Mouse (Mus musculus) cerebellum, postnatal 4 days (tissue): Measurements from ENCODE around the gene Pafah1b2.

ENCODE experiments used
- DNase-seq, 2 experiments: peaks; one replicate each; pipeline ENCODE4 v3.0.0; 2022; ENCODE audit warnings: low spot score in 2 of 2, mixed read lengths in 1 of 2

The Pafah1b2 gene

DNA sequence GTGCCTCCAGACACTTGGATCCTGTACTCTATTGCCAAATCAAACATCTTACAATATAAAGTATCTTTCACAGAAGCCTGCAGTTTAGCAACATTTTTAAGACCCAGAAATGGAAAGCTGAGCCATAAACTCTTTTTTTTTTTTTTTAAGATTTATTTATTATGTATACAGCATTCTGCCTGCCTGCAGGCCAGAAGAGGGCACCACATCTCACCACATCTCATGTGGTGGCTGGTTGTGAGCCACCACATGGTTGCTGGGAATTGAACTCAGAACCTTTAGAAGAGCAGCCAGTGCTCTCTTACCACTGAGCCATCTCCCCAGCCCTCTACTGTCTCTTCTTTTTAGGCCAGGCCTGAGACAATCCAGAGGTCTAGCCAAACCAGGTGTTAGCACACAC, 31.2 kb downstream of the Pafah1b2 start:
- no peak for DNase-seq

DNA sequence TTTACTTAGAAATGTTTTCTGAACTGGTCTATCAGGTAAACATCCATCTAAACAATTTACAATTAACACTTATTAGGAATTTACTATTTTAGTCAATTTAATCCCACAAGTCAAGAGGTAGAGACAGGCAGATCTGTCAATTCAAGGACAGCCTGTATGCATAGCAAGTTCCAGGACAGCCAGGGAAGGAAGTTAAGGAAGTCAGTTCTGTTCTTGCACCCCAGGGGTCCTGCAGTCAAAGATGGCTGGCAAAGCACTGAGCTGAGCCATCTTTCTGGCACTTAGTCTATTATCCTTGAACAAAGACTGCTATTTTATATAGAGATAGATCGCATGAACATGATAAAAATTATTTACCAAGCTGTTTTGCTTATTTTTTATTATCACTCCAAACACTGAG, 31.9 kb downstream of the Pafah1b2 start:
- no peak for DNase-seq

DNA sequence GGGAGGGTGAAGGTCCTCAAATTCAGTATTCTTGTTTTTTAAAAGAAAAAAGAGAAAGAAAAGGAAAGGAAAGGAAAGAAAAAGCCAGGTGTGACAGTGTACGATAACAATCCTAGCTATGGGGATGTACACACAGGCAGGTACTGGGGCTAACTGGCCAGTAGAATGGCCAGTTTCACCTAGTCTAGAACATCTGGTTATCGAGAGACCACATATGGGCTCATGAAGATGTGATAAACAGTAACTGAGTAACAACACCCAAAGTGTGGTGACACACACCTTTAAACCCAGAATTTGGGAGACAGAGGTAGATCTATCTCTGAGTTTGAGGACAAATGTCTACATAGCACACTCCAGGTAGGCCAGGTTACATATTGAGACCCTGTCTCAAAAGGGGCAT, 32.7 kb downstream of the Pafah1b2 start:
- DNase-seq = no peak

DNA sequence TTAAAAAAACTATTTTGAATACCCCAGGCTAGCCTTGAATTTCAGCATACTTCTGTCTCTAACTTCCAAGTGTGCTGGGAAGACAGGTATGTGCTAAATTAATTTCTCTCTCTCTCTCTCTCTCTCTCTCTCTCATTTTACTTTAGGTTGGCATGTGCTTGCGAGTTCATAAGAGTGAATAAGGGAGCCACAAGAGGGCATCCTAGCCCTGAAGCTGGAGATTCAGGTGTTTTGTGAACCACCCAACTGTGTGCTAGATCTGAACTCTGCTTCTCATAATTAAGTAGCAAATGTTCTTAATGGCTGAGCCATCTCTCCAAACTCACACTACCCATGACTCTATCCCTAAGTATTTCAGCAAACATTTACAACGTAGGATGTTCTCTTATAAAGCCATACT, 35.6 kb downstream of the Pafah1b2 start:
- DNase-seq = no peak

DNA sequence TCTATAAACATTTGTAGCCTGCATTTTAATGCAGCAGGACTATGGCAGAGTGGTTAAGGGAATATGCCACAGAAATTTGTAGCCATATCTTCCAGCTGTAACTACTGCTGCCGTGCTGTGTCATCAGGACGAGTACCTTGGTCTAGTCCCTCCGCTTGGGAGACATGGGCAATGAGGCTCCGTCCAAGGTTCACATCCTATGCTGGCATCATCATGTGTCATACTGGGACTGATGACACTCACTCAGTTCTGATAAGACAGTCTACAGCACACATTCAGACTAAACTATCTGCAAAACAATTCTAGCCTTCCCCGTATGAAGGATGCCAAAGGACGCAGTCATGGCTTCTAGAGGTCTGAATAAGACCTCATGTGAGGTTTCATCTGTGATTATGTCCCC, 48.9 kb downstream of the Pafah1b2 start:
- DNase-seq = no peak

DNA sequence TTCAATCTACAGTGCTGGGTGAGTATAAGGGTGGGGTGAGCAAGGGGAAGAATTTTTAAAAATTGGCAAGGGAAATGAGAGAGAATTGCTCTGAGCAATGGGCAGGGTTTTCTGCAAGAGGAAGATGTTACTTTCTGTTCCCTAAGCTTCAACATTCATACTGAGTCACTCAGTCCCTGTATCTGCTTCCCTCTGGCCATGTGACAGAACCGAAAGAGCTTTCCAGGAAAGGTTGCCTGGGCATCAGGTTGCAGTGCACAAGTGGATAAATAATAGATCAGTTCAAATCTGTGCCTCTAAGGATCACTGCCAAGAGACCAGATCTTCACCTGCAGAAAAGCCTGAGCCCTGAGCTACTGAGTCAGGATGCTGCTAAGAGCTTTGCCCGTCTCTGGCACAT, 50.6 kb downstream of the Pafah1b2 start:
- DNase-seq = no peak

DNA sequence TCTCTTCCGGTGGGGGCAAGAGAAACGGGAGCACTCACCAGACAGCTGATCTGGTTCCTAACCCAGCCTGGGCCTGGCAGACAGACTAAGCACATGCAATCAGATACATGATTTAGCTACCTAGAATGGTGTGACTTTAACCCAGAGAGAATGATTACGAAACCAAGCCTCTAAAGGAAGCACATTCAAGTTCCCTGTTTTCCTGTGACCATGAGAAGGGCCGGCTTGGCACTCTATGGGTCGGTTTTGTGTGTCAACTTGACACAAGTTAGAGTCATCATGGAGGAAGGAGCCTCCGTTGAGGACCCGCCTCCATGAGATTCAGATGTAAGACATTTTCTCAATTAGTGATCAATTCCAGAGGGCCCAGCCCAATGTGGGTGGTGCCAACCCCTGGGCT, 52.8 kb downstream of the Pafah1b2 start:
- DNase-seq = no peak

DNA sequence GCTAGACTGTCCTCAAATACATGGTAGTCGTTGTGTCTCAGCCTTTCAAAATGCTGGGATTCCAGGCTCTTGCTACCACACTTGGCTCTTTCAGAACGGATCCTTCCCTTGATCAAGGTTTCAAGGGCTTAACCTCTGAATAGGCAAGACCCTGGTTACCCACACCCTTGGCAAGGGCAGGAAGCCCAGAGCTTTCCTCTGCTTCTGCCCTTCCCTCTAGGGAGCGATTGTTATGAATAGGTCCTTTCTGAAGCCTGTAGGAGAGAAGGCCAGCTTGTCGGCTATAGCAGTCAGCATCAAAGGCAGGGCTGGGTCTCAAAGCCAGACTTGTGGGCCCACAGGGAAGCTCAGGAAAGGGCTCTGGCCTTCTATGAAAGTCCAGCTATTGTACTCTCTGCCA, 53.6 kb downstream of the Pafah1b2 start:
- DNase-seq = no peak

DNA sequence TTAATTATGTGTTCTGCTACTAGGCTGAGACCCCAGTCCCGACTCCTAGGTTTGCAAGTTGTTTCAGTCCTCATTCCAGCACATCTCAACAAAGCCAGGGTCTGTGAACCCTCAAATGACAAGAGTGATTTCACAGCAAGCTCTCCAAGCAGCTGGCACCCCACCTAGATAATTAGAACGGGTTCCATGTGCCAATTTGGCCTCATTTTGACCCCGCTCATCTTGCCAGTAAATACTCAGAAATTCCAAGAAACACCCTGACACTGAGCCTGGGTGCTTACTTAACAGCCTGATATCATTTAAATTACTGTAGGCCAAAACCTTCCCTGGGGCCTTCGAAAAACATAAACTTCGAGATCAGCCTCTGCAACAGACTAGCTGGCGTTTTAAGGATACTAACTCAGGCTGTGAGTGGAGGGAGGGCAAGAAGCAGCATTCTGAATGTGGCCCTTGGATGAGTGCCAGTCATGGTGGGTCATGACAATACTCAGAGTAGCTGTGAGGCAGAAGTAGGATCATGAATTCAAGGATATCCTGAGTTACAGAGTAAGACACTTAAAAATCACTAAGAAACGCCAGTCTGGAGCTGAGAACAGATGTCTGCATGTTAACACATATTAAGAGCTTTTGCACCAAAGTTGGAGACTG, 54.3 kb downstream of the Pafah1b2 start:
- DNase-seq = no peak

DNA sequence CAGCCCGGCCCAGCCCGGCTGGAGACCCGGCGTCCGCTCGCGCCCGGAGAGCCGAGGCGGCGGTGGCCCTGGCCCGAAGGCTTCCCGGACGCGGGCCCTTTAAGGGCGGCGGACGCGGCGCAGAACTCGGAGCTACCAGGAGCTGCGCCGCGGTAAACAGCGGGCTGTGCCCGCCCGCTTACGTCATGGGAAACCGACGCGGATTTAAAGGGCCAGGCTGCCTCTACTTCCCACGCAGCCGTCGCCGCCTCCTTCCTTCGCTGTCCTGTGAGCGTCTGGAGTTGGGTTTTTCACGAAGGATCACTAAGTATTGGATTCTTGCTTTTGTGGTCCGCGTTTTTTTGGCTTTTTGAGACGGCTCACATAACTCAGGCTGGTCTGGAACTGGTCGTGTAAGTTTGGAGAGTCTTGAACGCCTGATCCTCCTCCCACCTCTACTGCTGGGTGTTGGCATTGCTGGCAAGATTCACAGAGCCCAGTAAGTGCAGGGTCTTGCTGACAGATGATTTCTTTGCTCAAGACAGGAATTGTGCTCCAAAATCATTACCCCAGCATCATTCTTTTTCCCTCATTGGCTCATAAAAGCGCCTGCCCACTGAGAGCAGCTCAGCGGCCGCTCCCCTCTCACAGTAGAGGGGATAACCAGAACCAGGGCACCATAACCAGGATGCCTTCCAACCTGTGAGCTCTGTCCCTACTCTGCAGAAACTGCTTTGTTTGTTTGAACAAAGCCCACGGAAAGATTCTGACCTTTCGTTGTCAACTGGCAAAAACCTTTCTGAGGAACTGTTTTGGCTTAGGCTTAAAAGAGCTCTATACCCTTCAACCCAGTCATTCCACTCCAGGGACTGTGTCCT, 57.2 kb downstream of the Pafah1b2 start, which contains the start of gene Sidt2:
Gene Sidt2 (minus strand): TSS at position 152 of the 857 bp plus-strand sequence.
- peak; percentile 56 to 80 for DNase-seq

DNA sequence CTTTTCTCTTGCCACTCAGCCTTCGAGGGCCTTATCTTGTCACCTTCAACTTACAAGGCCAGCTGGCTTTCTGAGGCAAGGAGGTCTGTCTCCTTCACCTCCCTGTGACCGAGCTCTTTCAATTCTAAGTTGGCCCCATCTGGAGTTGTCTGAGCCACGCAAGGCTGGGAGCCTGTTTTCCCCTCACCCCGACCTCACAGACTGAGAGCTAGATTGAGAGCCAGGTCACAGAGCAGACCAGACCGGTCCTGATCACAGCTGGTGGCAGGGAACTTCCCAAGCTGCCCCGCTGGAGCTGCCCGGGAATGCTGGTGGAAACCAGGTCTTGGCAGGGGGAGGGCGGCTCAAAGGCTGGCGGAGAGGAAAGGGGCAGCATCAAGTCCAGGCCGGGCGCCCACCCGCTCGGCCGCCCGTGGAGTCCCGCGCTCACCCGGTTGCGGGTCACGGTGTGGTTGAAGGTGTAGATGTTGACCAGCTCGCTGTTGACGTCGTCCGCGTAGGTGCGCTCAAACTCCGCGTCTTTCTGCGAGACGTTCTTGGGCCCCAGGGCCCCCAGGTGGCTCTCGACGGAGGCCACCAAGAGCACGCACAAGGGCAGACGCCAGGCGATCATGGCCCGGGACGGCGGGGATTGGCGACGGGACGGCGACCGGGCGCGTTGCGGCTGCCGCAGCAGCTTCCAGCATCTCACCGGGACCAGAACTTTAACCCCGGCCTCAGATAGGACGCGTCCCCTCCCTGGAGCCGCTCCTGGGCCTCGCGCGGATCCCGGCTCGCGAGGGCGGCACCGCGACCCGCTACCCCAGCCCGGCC, 58.0 kb downstream of the Pafah1b2 start:
- peak in 1 of 2 experiments; percentile 46 for DNase-seq

DNA sequence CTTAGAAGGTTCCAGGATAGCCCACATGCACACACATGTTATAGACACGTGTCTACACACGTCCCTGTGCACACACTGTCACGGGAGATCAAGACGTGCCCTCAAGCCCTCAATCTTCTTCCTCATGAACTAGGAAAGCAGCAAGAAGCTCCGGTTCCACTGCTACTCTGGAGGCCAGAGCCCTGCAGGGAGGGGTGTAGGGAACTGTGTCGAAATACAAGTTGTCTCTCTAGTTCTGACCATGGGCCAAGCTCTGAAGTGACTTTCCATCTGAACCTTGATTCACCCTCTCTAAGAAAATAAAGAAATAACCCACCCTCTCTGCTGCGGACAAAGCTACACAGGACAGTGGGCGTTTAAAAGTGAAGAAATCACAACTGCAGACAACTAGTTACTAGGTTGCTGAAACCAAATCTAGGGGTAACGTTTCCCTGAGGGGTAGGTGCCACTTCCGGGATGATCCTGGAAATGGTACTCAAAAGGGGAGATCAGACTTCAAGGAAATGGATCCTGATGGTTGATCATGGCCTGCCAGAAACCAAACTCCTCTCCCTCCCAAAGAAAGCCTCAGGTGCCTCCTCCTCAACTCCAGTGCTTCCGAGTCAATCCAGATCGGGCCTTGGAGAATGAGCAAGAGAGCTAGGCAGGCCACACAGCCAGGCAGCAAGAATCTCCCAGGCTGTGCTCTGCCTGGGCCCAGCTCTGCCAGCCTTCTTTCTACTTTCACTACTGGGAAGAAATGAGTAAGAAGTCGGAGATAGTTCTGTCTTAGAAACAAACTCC, 58.8 kb downstream of the Pafah1b2 start:
- DNase-seq = no peak

DNA sequence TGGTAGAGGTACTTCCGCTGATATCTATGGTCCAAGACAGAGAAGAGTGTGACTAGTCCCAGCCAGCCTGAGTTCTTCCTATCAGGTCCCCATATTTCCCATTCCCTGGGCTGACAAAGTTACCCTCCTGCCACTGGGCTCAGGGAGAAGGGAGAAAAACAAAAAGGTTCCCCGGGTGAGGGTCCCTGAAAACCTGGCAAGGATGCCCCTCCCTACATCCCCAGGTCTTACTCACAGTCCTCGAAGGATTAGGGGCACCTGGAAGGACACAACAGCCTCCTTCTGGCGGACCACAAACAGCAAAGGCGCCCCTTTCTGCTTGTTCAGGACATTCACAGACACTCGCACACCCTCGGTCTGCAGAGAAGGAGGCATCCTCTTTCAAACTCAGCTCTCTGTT, 59.6 kb downstream of the Pafah1b2 start:
- no peak for DNase-seq

DNA sequence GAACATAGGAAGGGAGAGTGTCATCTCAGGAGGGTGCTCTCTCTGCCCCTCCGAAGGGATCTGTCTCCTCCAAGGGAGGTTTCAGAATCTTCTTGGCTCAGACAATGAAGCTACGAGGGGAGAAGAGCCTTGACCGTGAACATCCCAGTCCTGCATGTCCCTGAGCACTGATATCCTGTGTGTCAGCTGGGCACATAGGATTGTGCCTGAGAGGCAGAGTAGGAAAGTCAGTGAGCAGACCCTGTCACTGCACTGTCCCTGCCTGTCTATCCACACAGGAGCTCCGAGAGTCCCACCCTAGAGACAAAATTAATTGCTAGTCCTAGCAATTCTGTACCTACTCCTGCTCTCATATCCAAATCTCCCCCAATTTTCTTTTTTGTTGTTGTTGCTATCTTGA, 60.4 kb downstream of the Pafah1b2 start:
- no peak for DNase-seq

DNA sequence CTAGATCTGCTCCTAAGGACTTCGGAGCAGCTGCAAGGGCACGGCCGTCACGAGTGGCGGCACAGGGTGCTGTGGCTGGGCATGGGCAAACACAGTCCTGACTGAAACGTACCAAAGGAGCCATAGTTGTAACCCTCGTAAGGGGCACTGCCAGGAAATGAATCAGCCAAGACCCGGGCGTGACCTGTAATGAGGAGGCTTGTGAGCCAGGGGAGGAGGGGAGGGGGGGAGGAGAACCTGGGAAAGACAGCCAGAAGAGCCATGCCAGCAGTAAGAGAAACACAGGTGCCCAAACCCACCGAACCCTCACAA, 65.7 kb downstream of the Pafah1b2 start:
- no peak for DNase-seq

DNA sequence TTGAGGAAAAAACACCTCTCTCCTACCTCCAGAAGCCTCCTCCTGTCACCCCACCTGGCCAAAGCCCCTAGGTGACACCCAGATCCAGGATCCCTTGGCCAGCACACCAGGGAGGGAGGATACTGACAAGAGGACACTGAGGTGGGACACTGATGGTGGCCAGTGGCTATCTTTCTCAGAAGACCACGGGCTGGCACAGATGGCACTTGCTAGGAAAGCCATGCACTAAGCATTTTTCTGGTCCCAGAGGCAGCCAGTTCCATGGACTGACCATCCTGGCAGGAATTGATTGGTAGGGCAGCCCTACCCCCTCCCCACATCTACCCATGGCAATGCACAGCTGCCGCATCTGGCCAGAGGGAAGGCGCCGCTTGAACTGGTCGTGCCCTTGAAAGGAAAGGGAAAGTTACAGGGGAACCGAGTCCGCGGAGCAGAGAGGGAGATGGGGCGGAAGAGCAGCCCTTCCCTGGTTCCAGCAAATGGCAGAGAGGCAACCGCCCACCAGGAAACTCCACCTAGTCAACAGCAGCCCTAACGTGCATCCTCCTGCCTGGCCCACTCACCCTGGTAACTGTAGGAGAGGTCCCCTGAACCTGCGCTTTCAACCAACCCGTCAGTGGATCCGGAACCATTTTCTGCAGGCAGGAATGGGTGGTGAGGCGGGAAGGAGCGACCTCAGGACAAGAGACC, 66.2 kb downstream of the Pafah1b2 start:
- DNase-seq = no peak

DNA sequence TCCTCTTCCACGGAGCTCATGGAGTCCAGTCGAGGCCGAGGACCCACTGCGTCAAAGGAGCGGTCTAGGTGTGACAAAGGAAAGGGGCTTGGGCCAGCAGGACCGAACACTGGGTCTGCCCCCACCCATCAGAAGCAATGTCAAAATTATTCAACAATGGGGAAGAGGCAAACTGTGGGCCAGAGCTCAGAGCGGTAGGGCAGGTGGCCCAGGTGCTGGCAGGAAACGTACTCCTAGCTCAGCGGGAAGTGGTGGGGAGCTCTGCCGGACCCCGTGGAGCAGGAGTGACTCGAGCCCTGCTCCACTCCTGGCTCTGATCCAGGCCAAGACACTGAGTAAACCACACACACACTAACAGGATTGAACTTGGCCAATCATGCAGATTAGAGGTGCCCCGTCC, 66.8 kb downstream of the Pafah1b2 start:
- DNase-seq = no peak

DNA sequence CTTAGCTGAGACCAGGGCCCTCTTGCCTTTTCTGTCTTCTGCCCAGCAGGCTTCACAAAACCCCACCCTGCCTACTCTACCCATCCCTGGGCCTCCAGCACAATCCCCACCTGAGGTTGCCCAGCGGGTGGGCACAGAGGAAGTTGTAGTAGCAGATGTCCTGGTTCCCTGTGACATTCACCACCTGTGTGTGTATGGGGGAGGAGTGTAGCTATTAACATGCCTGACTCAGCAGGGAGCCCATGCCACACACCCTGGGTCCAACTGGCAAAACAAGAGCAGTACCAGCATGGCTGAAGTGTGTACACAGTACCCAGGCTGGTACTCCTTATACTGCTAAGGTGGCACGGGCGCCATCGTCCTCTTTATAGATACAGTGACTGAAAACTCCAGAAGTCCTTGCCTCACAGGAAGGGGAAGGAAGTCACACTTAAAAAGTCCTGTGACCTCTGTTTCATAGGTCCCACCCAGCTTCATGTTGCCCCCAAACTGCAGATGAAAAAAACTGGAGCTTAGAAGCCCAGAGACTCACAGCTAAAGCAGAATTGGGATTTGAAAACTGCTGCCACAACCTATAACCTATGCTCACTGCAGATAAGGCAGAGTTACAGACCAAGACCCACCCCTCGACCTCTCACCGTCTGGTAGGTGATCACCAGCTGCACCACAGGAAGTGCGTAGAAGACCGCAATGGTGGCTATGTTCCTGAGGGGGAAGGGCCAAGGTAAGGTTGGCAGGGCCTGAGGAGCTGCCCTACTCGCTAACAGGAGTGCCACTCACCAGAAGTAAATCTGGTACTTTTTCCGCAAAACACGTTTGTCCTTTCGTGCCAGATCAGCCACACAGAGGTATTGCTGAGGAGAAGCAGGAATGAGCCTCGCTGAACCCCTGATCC, 67.7 kb downstream of the Pafah1b2 start:
- DNase-seq = no peak

DNA sequence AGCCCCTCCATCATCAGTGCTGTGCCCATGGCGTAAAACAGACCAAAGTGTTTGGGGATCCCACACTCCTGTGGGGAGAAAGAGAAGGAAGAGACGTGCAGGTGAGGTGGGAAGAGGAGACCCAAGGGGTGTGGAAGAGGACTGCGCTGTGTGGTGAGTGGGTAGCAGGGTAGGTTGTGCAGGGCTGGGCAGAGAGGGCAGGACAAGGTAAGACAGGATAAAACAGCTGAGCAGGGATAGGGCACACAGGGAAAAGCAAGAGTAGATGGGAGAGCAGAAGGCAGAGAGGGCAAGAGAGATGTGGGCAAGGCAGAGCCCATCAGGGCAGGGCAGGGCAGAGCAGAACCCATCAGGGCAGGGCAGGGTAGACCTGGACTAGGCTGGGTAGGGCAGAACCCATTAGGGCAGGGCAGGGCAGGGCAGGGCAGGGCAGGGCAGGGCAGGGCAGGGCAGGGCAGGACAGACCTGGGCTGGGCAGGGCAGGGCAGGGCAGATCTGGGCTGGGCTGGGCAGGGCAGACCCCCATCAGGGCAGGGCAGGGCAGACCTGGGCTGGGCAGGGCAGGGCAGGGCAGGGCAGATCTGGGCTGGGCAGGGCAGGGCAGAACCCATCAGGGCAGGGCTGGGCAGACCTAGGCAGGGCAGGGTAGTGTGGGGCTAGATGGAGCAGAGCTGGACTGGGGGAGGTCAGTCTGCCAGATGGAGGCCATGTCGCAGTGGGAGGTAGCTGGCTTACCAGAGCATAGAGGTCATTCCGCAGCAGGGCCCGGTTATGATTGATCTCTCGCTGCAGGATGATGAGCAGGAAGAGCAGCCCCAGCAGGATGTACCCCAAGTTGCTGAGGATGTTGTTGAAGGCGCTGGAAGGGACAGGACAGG, 68.6 kb downstream of the Pafah1b2 start:
- DNase-seq = no peak
